Mouse (Mus musculus) ES-CJ7 (cell line): ENCODE measurements around the gene Upf2.

Source experiments
- DNase-seq: peaks from one replicate; pipeline ENCODE4 v3.0.0; 2011; ENCODE audit warnings: low read depth, low spot score

The Upf2 gene

DNA sequence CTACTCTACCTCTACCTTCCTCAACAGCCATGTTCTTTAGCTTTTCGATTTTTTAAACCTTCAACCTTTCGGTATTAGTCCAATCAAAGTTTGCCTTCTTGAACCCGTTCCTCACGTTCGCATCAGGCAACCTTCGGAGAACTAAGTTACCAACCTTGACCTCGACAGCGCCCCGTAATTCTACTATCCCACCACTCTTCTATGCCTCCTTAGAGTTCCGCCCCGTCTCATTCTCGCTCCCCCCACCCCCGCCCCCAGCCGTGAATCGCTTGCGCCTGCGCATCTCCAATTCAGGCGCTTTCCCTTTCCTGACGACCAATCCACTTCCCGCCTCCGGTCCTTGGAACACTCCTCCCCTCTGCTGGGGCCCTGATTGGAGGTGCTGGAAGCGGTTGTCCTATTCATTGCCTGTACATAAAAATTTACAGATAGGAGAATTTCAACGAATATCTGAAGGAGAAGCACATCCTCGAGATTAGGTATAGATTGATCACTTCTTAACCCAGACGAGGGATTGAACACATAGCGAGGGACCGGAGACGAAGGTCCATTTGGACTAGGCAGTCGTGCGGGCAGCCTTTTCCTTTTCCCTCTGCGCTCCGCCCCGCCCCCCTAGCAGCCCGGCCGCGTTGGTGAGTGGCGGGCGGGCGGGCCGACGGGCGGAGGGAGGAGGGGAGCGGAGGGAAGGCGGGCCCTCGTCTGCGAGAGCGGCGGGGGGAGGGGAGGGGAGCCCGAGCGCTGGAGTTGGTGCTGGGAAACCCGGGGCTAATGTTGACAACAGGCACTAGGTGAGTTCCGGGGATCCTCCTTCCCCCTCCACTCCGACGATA is at the start of gene Upf2:
Gene Upf2, plus strand, starts transcription at position 704 of the 830 bp plus-strand sequence.
- DNase-seq, result peak; percentile 98

DNA sequence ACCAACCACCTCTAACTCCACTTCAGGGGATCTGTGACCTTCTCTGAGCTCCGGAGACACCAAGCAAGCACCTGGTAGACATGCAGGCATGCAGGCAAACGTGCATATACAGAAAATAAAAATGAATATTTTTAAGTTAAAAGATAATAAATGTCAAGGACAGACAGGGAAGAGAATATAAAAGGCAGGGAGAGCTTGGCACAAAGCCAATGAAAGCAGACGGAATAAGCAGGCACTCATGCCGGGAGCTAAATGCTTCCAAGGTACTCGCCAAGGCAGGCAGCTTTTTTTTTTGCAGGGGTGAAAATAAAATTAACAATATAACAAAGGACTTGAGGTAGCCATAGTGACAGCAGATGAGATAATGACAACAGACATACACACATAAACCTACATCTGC is 45.2 kb upstream of the Upf2 start:
- no peak for DNase-seq

DNA sequence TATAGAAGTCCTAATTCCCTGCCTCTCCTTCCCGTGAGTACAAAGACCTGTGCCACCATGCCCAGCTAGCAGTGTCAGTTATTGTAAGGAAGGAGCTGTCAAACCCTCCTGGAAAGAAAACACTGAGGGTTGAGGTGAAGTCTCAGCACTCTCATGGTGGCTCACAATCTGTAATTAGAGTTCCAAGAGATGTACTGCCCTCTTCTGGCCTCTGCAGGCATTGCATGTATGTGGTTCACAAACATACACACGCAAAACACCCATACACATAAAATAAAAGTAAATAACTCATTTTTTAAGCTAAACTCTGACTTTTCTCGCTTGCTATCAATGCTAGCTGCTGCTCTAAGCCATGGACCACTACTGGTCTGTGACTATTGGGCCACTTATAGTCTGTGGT is 44.6 kb upstream of the Upf2 start:
- DNase-seq, result peak; percentile 67

DNA sequence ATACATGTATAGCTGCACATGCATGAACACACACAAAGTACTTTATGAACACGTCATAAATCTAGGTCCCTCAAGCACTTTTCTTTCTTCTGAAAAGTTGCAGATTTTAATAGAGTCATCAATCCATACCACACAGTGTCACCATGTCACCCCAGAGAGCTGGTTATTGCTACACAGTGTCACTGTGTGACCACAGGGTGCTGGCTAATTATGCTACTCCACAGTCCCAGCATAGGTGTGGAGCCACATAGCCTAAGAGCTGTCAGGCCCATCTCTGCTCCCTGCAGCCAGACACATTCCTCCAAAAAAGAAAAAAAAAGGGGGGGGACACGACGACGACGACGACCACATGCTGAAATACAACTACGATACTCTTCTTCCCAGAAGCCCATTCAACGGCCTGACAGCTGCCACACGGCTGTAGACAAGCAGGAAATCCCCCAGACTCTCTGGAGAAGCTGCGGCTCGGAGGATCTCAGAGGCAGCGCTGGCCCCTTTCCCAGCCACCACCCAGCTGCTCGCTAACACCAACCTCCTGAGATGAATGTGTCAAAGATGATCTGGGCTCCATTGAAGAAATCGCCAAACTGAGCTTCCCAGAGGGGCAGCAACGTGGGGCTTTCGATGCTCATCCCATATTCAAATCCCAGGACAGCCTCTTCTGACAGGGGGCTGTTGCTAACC is 39.8 kb upstream of the Upf2 start:
- no peak for DNase-seq

DNA sequence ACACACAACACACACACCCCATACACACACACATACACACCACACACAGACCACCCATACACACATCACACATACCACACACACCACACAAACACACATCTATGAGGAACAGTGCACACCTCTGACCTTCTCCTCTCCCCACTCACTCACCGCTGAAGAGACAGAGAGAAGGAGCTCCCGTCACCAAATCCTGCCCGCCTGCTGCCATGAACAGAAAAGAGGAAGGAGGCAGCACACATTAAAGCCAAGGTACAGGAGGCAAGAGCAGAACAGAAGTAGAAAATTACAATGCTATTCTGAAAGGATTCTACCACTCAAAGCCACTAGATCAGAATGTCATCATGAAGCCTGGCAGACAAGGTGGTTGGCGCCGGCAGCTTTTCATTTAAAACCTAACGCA is 28.4 kb upstream of the Upf2 start:
- DNase-seq, result no peak

DNA sequence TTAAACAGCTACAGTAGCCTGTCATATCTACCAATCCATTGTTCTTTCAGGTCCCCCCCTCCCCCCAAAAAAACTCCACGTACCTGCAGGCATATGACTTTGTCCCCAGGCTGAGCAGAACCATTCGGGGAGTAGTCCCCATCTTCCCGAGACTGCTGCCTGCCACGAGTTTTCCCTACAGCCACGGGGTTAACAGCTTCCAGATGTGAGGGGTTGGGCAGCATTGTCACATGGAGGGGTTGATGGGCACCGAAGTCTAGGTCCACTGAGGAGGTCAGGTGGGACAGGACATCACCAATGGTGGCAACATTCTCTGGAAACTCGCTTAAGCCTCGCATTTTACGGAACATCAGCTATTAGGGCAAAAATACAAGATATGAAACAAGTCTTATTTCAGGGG is 27.5 kb upstream of the Upf2 start:
- no peak for DNase-seq

DNA sequence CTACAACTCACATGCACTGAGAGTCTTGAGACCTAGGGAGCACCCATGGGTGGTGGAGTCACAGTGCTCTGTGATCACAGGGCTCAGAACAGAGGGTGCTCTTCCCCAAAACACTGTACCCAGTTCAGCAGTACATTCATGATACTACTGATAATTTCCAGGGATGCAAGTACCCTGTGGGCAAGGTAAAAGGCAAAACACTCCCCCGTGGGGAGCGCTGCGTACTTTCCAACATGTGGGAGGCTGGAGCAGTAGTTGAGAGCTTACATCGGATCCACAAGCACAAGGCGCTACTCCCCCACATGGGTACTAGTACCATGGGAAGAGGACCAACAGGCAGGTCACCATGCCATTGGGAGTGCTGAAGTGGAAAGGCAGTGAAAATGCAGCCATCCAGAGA is 23.8 kb upstream of the Upf2 start:
- no peak for DNase-seq

DNA sequence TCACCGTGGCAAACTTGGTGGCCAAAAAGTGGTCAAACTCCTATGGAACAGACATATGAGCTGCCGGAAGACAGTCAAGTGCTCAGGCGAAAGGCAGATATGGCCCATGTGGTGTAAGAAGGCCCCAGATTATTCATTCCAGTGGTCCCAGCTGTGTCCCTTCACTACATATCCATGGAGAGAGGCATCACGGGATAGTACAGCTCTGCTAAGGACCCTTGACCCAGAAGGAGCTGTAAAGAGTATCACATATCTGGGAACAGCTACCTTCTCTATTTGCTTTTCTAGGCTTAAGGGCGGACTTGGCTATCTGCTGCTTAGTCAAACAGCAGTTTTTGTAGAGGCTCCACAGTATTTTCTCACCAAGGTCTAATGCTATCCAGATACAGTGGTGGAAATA is 21.5 kb upstream of the Upf2 start:
- DNase-seq, result no peak

DNA sequence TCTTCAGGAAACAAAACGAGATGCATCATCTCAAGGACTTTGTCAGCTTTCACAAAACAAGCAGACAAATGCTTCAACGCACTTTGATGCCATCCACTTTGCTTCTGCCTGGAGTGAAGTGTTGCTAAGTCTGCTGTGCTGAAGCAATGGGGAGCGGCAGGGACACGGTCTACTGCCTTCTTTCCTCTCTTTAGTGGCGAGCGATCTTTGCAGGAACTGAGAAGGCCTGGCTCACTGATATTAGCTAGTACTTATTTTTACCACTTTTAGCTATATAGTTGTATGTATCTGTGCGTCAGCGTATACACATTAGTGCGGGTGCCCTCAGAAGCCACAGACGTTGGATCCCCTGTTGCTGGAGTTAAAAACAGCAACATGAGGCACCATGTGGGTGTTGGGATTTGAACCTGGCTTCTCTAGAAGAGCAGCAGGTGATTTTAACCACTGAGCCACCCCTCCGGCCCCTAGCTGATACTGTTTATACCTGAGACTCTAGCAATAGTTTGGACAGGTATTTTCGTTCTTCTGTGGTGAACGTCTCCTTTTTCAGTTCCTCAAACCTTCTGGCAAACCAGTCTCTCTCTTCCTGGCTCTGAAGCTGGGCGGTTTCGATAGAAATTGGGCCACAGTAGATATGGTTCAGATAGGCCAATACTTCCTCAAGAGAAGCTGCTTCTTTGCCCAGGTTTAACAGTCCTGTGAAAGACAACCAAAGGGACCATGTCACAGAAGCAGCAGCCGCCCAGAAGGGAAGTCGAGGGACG is 20.8 kb upstream of the Upf2 start:
- no peak for DNase-seq

DNA sequence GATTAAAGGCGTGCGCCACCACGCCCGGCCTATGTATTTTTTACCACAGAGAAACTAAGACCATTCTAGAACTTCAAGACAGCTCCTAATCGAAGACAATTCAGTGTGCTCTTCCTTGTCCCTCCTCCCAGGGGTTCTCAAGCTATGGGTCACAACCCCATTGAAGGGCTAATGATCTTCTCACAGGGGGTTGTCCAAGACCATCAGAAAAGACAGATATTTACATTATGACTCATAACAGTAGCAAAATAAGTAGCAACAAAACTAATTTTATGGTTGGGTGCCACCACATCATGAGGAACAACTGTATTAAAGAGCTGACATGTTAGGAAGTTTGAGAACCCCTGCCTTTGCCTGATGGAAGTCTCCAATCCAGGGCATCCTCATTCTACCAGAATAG is 19.3 kb upstream of the Upf2 start:
- no peak for DNase-seq

DNA sequence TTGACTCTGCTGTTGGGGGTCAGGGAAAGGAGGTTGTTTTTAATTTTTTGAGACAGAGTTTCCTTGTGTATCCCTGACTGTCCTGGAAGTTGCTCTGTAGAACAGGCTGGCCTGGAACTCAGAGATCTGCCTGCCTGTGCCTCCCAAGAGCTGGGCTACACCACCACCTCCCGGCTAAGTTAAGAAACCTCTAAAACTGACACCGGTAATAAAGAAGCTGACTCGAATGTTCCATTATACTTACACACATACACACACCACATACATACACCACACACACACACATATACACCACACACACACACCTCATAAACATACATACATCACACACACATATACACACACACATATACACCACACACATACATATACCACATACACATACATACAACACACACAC is 16.3 kb upstream of the Upf2 start:
- no peak for DNase-seq

DNA sequence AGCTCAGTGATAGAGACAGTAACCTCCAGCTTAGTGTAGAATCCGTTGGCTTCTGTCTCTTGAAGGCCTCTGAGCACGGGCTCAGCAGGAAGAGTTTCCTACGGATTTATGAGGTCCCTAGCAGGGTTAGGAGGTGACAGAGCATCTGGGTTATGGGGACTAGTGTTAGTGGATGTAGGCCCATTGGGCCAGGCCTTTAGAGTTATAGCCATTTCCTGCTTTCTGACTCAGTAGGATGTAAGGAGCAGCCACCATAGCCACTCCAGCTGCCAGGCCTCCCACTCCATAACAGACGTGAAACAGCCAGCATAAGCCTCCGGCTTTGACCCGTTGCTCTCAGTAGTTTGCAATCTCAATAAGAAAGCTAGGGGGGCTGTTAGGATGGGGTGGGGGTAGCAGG is 15.2 kb upstream of the Upf2 start:
- DNase-seq, result no peak

DNA sequence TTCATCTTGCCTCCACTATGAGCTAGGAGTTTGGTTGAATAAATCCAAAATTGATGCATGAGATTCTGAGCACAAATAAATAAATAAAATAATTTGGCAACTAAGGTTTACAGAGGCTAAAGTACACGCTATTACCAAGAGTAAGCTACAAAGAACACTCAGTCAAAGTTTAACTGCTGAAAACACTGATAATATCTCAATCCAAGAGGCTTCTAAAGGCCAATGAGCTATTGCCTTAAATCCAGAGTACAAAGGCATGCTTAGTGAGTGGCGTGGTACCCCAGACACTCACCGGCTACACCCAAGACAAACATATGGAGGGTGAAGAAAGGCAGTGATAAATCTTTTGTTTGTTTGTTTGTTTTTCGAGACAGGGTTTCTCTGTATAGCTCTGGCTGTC is 14.7 kb upstream of the Upf2 start:
- no peak for DNase-seq

DNA sequence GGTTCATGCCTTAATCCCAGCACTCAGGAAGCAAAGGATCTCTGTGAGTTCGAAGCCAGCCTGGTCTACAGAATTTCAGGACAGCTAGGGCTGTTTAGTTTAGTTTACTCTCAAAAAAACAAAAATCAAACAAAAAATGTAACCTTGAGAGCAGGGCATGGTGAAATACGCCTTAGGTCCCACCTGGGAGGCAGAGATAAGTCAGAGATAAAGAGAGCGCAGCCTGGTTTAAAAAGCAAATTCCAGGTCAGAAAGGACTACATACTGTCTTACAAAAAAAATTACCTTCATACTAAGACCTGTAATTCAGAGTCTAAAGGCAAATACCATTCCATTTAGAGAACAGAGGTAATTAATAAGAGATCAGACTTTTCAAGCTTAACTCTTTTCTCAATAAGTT is 11.9 kb upstream of the Upf2 start:
- DNase-seq, result no peak

DNA sequence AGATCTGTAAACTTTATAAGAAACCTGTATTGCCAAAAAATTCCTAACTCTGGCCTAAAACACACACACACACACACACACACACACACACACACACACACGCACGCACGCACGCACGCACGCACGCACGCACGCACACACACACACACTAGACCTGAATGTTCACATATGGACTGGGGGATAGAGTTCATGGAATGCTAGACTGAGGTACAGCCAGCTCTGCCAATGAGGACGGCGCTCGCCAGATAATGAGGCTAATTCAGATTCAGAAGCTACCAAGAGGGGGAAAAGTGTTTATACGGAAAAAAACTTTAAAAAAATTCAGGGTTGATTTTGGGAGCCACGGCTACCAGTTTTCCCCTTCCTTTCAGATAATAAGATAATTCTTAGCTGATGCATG is 11.4 kb upstream of the Upf2 start:
- no peak for DNase-seq

DNA sequence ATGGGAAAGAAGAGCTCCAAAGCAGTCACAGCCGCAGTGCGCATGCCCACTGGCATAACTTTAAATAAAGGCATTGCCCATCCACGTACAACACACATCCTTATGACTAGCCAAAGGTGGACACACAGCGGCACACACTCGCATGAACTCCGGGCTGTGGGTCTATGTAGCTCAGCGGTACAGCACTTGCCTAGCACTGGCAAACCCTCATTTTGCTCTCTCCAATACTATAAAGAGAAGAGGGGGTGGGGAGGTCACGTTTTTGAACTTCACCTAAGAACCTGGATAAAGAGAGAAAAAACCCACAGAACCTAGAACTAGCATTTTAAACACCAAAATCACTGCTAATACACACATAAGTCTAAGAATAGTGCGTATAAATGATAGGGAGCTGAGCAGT is 10.3 kb upstream of the Upf2 start:
- no peak for DNase-seq

DNA sequence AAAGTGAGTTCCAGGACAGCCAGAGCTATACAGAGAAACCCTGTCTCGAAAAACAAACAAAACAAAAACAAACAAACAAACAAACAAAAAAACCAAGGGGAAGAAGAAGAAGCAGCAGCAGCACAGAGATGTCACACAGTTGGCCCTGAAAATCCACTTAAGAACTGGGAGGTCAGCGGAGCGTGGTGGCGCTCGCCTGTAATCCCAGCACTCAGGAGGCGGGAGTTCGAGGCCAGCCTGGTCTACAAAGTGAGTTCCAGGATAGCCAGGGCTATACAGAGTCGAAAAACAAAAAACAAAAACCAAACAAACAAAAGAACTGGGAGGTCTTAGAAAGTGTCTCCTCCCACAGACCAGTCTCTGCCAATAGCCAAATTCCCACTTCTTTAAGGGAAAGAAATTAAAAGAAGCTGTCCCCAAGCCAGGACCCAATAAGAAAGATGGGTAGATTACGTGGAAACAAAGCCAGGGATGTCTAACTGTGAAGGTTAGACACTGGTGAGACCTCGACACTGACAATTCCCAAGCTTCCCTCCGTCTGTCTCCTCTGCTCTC is 9.3 kb upstream of the Upf2 start:
- peak; percentile 19 for DNase-seq

DNA sequence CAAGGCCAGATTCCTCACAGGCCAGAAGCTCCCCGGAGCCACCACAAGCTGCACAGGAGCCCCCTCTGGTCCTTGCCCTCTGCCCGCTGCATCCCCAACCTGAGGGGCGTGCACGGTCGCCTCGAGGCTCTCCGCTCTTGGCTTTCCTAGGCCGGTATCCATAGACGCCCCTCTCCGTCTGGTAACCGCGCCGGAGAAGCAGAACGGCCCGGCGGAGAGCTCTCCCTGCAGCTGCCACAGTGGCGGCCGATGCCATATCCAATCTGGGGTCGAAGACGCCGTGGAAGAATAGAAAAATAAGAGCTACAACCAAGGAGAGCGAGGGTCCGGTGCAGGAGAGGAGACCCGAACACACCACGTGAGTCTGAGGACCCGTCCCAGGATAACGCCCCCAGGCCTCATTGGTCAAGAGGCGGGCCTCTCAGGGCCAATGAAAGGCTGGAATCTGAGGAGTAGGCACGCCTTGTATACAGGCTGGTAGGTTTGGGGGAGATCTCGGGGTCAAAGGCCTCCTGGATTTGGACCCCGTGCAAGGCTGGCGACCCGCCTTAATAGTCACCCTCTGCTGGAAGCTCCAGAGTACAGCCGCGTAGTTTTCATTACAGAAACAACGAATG is 8.7 kb upstream of the Upf2 start, which contains the start of gene Dhtkd1:
Gene Dhtkd1, minus strand, starts transcription at position 377 of the 617 bp plus-strand sequence.
- DNase-seq, result peak; percentile 85

DNA sequence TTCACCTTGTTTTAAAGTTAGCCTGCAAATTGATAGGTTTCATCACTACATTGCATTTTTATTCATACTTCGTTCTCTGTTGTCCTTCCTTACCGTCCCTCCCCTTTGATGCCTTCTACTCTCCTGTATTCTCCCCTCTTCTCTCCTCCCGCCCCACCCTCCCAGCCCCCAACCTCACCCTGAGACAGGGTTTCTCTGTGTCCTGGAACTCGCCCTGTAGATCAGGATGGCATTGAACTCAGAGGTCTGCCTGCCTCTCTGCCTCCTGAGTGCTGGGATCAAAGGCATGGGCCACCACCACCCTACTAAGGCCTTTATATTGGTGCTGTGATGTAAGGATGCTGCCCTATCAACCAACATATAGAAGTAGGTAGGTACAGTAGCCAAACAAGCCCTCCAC is 8.2 kb upstream of the Upf2 start:
- no peak for DNase-seq

DNA sequence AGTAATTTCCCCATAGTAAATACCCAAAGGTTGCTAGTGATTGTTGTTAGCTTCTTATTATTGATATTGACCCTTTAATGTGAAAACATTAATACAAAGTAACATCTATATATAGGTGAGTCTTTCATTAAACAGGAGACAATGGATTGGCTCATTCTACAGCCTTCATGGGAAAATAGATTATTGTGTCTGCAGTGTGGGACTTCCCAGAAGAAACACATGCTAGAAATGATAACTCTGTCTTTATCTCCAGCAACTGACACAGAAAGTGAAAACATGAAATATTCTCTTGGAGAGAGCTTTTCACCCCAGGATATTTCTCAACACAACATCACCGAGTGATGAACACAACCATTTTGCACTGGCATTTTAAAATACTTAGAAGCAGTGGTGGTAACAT is 5.6 kb upstream of the Upf2 start:
- no peak for DNase-seq

DNA sequence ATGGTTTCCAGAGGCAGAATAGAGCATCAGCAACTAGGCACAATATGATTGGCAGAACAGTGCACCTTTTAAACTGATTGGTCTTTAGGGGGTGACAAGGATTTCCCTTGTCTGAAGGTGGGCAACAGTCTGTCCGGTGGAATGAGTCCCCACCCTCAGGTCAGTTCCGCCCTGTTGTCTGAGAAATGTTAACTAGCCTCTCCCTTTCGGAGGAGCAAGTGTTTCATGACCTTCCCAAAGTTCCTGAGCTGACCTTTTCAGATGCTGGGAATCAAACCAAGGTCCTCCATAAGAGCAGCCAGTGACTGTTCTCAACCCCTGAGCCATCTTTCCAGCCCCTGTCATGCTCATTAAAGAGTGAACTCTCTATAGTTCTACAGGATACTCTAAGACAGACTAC is 4.4 kb upstream of the Upf2 start:
- DNase-seq, result peak; percentile 72

DNA sequence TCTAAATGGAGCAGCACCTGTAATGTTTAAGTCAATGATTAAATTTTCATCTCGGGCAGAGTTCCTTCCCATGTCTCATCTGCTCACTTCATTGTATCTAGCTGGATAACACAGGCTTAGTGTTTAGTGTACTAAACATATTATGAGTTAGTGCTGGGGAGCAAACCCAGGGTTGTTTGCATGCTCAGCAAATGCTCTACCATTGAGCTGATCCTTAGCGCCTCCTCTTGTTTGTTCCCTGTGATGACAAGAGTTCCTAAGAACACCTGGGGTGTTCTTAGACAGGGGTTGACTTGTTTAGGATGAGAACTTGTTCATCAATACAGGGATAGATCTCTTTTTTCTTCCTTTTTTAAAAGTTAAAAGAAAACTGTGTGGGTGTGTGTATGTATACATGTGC is 2.3 kb upstream of the Upf2 start:
- peak; percentile 49 for DNase-seq
